Mouse (Mus musculus) MEL (cell line): ENCODE measurements around the gene Scarb2. TPM values are rescaled to one million over a fixed set of nuclear protein-coding genes. Genes with fewer than 3 reads are reported as not detected.

ENCODE experiments used
- DNase-seq: peaks from one replicate; pipeline ENCODE4 v3.0.0; 2011; ENCODE audit warnings: low read depth, low spot score
- H3K27ac ChIP-seq: 2 replicates; pipeline ENCODE4 v1.5.1; 2012; ENCODE audit warnings: low read depth, mild to moderate bottlenecking, control low read depth, low read length, moderate library complexity; ENCODE audit not compliant: control insufficient read depth
- H3K27me3 ChIP-seq, 2 experiments: fragments of 150-350 bp in 1 of 2; sonication (generic) in 1 of 2; 2 replicates each; pipeline ENCODE4 v1.6.1; 2012; ENCODE audit warnings: low read length in 2 of 2, mild to moderate bottlenecking in 2 of 2, improper control_type of control experiment in 1 of 2, moderate library complexity in 1 of 2; ENCODE audit not compliant: insufficient read depth in 2 of 2, control insufficient read depth in 1 of 2
- H3K36me3 ChIP-seq, 2 experiments: 2 replicates each; pipeline ENCODE4 v1.6.1; 2012 to 2014; ENCODE audit warnings: low read length in 2 of 2, improper control_type of control experiment in 1 of 2, inconsistent platforms in 1 of 2, mild to moderate bottlenecking in 1 of 2; ENCODE audit not compliant: insufficient read depth in 2 of 2, control insufficient read depth in 1 of 2
- H3K4me1 ChIP-seq, 2 experiments: fragments of 150-350 bp in 1 of 2; sonication (generic) in 1 of 2; 2 replicates each; pipeline ENCODE4 v1.6.1; 2012; ENCODE audit warnings: low read length in 2 of 2, improper control_type of control experiment in 1 of 2, mild to moderate bottlenecking in 1 of 2; ENCODE audit not compliant: insufficient read depth in 2 of 2, control insufficient read depth in 1 of 2
- H3K4me3 ChIP-seq, 2 experiments: fragments of 150-350 bp in 1 of 2; sonication (generic) in 1 of 2; 2 replicates each; pipeline ENCODE4 v1.5.1; 2012; ENCODE audit warnings: low read depth in 2 of 2, low read length in 2 of 2, mild to moderate bottlenecking in 2 of 2, moderate library complexity in 2 of 2, control low read depth in 1 of 2, improper control_type of control experiment in 1 of 2; ENCODE audit not compliant: control insufficient read depth in 1 of 2, insufficient read depth in 1 of 2
- H3K79me2 ChIP-seq: 2 replicates; pipeline ENCODE4 v1.6.1; 2012; ENCODE audit warnings: mild to moderate bottlenecking, low read length, moderate library complexity; ENCODE audit not compliant: control insufficient read depth, poor library complexity, insufficient read depth
- H3K9ac ChIP-seq: 2 replicates; pipeline ENCODE4 v1.6.1; 2012; ENCODE audit warnings: low read depth, mild to moderate bottlenecking, control low read depth, low read length, moderate library complexity; ENCODE audit not compliant: control insufficient read depth, poor library complexity, severe bottlenecking
- H3K9me3 ChIP-seq: fragments of 150-350 bp; sonication (generic); replicated peaks from 2 replicates; pipeline ENCODE4 v1.6.1; 2012; ENCODE audit warnings: mild to moderate bottlenecking, low read length, improper control_type of control experiment, moderate library complexity; ENCODE audit not compliant: insufficient read depth
- CTCF ChIP-seq, 3 experiments: IDR thresholded peaks in 2 of 3; conservative IDR thresholded peaks in 1 of 3; 2 replicates each; pipeline ENCODE4 v1.5.1; 2011 to 2012; ENCODE audit warnings: low read length in 3 of 3, low read depth in 2 of 3, mild to moderate bottlenecking in 2 of 3, improper control_type of control experiment in 1 of 3, inconsistent platforms in 1 of 3, mixed read lengths in 1 of 3, moderate library complexity in 1 of 3; ENCODE audit not compliant: control insufficient read depth in 1 of 3, insufficient read depth in 1 of 3, poor library complexity in 1 of 3, severe bottlenecking in 1 of 3
- ELF1 ChIP-seq: IDR thresholded peaks from 2 replicates; pipeline ENCODE4 v1.6.1; 2014; ENCODE audit warnings: low read depth, mild to moderate bottlenecking, inconsistent platforms, low read length, improper control_type of control experiment, moderate library complexity
- EP300 ChIP-seq, 2 experiments: IDR thresholded peaks; 2 replicates each; pipeline ENCODE4 v1.6.1; 2011; ENCODE audit warnings: improper control_type of control experiment in 2 of 2, low read length in 2 of 2, low read depth in 1 of 2, mild to moderate bottlenecking in 1 of 2
- ETS1 ChIP-seq: IDR thresholded peaks from 2 replicates; pipeline ENCODE4 v1.6.1; 2012; ENCODE audit warnings: low read depth, mild to moderate bottlenecking, inconsistent platforms, low read length, improper control_type of control experiment, moderate library complexity
- GATA1 ChIP-seq: IDR thresholded peaks from 2 replicates; pipeline ENCODE4 v1.6.1; 2011; ENCODE audit warnings: low read depth, low read length, improper control_type of control experiment
- JUND ChIP-seq: IDR thresholded peaks from 2 replicates; pipeline ENCODE4 v1.6.1; 2011; ENCODE audit warnings: low read depth, mild to moderate bottlenecking, improper control_type of control experiment, low read length
- KAT2A ChIP-seq: conservative IDR thresholded peaks from 2 replicates; pipeline ENCODE4 v1.6.1; 2012; ENCODE audit warnings: low read depth, low read length, improper control_type of control experiment, inconsistent platforms
- MAFK ChIP-seq: IDR thresholded peaks from 2 replicates; pipeline ENCODE4 v1.6.1; 2011; ENCODE audit warnings: low read depth, mild to moderate bottlenecking, low read length, improper control_type of control experiment, borderline replicate concordance
- MAZ ChIP-seq: IDR thresholded peaks from 2 replicates; pipeline ENCODE4 v1.6.1; 2012; ENCODE audit warnings: low read depth, mild to moderate bottlenecking, inconsistent platforms, low read length, improper control_type of control experiment
- MYB ChIP-seq: IDR thresholded peaks from 2 replicates; pipeline ENCODE4 v1.6.1; 2011; ENCODE audit warnings: mild to moderate bottlenecking, low read depth, low read length, improper control_type of control experiment
- MYC ChIP-seq: IDR thresholded peaks from 2 replicates; pipeline ENCODE4 v1.6.1; 2011; ENCODE audit warnings: low read depth, mild to moderate bottlenecking, low read length, improper control_type of control experiment, moderate library complexity
- NELFE ChIP-seq: IDR thresholded peaks from 2 replicates; pipeline ENCODE4 v1.6.1; 2011; ENCODE audit warnings: low read depth, low read length, improper control_type of control experiment
- NRF1 ChIP-seq: IDR thresholded peaks from 2 replicates; pipeline ENCODE4 v1.6.1; 2014; ENCODE audit warnings: low read depth, mild to moderate bottlenecking, inconsistent platforms, low read length, improper control_type of control experiment, moderate library complexity; ENCODE audit not compliant: poor library complexity, insufficient read depth, severe bottlenecking
- POLR2AphosphoS2 ChIP-seq: IDR thresholded peaks from 2 replicates; pipeline ENCODE4 v1.6.1; 2011; ENCODE audit warnings: low read length, improper control_type of control experiment
- RAD21 ChIP-seq: IDR thresholded peaks from 2 replicates; pipeline ENCODE4 v1.6.1; 2011; ENCODE audit warnings: mild to moderate bottlenecking, low read depth, low read length, improper control_type of control experiment
- SIN3A ChIP-seq: IDR thresholded peaks from 2 replicates; pipeline ENCODE4 v1.6.1; 2012; ENCODE audit warnings: low read length, improper control_type of control experiment, inconsistent platforms
- SMC3 ChIP-seq: IDR thresholded peaks from 2 replicates; pipeline ENCODE4 v1.6.1; 2011; ENCODE audit warnings: low read depth, low read length, improper control_type of control experiment
- TBP ChIP-seq: IDR thresholded peaks from 2 replicates; pipeline ENCODE4 v1.8.0; 2011; ENCODE audit warnings: low read depth, low read length, improper control_type of control experiment
- USF2 ChIP-seq, 2 experiments: IDR thresholded peaks; 2 replicates each; pipeline ENCODE4 v1.6.1; 2011 to 2012; ENCODE audit warnings: improper control_type of control experiment in 2 of 2, low read length in 2 of 2, borderline replicate concordance in 1 of 2, inconsistent platforms in 1 of 2, low read depth in 1 of 2, mild to moderate bottlenecking in 1 of 2; ENCODE audit not compliant: insufficient read depth in 1 of 2
- ZC3H11A ChIP-seq: IDR thresholded peaks from 2 replicates; pipeline ENCODE4 v1.6.1; 2012; ENCODE audit warnings: low read depth, mild to moderate bottlenecking, inconsistent platforms, low read length, improper control_type of control experiment
- ZKSCAN1 ChIP-seq: IDR thresholded peaks from 2 replicates; pipeline ENCODE4 v1.6.1; 2012; ENCODE audit warnings: low read depth, mild to moderate bottlenecking, inconsistent platforms, low read length, improper control_type of control experiment, moderate library complexity
- polyA plus RNA-seq, 2 experiments: library from polyadenylated mRNA; stranded (reverse) in 1 of 2; unstranded in 1 of 2; fragments of >175 nt in 1 of 2; fragments of >200 nt in 1 of 2; gene quantifications; 2 replicates each; pipeline versions ENCODE4 v1.2.1 to v1.2.4; 2012; ENCODE audit warnings: low replicate concordance in 2 of 2, low read depth in 1 of 2; ENCODE audit not compliant: insufficient read length in 2 of 2, insufficient read depth in 1 of 2, missing spikeins in 1 of 2
- total RNA-seq: library from RNA; depleted of rRNA; stranded (reverse); fragments of 300-350 nt; gene quantifications from 2 replicates; pipeline ENCODE4 v1.2.3, GENCODE M21; 2012

The Scarb2 gene
- total and polyA plus RNA-seq, 3 experiments, result 13.6 to 16.5 TPM; not detected in 1

DNA sequence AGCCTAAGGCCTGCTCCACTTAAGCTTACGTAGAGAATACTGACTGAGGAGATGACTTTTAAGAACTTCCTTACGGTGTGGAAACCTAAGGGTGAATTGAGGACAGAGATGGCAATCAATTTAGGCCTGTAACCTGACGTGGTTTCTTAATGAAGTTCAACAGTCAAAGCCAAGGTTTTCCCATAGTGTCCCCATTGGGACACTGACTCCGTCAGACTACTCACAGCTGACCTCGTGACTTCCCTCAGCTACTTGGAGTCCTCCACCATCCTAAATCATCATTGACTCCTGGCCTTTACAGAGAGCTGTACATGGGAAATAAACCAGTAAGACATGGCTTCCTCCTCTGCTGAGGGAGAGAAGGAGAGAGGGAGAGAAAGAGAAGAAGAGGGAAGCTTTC lies 41.1 kb downstream of the Scarb2 start:
- peaks cover 0 to 9% of the 10 kb centered on the region in 2 experiments; a peak in 2 of 4 replicates for H3K36me3 ChIP-seq
- no peak for TF ChIP-seq CTCF (IDR thresholded peaks at IDR 0.05 in 2 of 3, conservative IDR thresholded peaks at IDR 0.05 in 1 of 3; ENCODE audit: control insufficient read depth in 1 of 3, insufficient read depth in 1 of 3, low read depth in 2 of 3, low read length in 3 of 3, poor library complexity in 1 of 3, severe bottlenecking in 1 of 3)
- no peak for TF ChIP-seq JUND

DNA sequence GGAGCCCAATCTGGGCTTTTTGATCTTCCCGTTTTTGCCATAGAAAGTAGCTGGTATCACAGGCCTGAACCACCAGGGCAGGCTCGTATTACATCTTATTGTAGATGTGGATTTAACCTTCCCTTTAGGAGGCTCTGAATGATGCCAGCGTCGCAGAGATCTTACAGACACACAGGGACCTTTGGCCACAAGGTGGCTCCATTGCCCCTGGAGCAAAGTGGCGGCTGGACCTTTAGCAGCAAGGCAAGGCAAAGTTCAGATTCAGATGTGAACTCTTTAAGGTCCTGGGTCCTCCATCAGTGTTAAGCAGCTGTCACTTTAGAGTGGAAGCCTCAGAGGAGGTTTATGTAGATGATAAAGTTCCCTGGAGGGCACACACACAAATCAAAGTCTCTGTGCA lies 45.3 kb downstream of the Scarb2 start:
- Histone ChIP-seq H3K9ac (no peak overlapping the region), H3K4me1 (peaks cover 0 to 4% of the 10 kb centered on the region in 2 experiments; a peak in 2 of 4 replicates), H3K27me3 (no peaks in the 10 kb centered on the region), H3K27ac (no peak overlapping the region), H3K79me2 (no peaks in the 10 kb centered on the region), H3K36me3 (peaks cover 0 to 3% of the 10 kb centered on the region in 2 experiments; a peak in 1 of 4 replicates), H3K9me3 (no peaks in the 10 kb centered on the region), H3K4me3 (no peak overlapping the region)
- DNase-seq, result peak; percentile 39
- TF ChIP-seq CTCF (IDR thresholded peaks at IDR 0.05 in 2 of 3, conservative IDR thresholded peaks at IDR 0.05 in 1 of 3; ENCODE audit: control insufficient read depth in 1 of 3, insufficient read depth in 1 of 3, low read depth in 2 of 3, low read length in 3 of 3, poor library complexity in 1 of 3, severe bottlenecking in 1 of 3) (peak; percentile 33 to 73 (median 72)), TBP (no peak), ZC3H11A (peak; percentile 42; the same call in 1 of the 2 replicates), SMC3 (peak; percentile 84), ZKSCAN1 (no peak), SIN3A (no peak), RAD21 (peak; percentile 69)

More for the DNA sequence above, 41.1 kb downstream of the Scarb2 start:
- Histone ChIP-seq H3K9ac (no peak overlapping the region), H3K4me1 (peaks cover 14 to 17% of the 10 kb centered on the region in 2 experiments), H3K27ac (no peak overlapping the region), H3K79me2 (no peaks in the 10 kb centered on the region), H3K4me3 (no peak overlapping the region), H3K9me3 (no peaks in the 10 kb centered on the region), H3K27me3 (no peaks in the 10 kb centered on the region)
- DNase-seq, result no peak

DNA sequence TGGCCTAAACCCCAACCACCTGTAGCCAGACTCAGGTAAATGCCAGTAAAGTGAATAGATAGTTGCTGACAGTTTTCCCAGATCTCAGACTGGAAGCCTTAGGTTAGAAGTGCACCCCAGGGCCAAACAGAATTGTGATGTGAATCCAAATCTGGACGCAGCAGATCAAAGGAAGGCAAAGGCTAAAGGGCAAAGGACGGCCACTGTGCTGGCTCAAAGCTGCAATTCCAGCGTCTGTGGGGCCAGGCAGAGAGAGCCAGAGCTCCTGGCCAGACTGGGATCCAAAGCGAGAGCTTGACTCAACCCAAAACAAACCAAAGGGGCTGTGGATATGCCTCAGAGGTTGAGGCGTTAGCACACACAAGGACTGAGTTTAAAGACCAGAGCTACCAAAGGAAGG lies 47.9 kb downstream of the Scarb2 start:
- Histone ChIP-seq H3K36me3 (peaks cover 1 to 3% of the 10 kb centered on the region in 2 experiments; a peak in 2 of 4 replicates), H3K4me3 (no peak overlapping the region), H3K27ac (no peak overlapping the region), H3K9me3 (no peaks in the 10 kb centered on the region), H3K9ac (no peak overlapping the region), H3K79me2 (no peaks in the 10 kb centered on the region), H3K4me1 (peaks cover 0 to 4% of the 10 kb centered on the region in 2 experiments; a peak in 2 of 4 replicates), H3K27me3 (no peaks in the 10 kb centered on the region)
- DNase-seq, result no peak
- TF ChIP-seq EP300 (IDR thresholded peaks at IDR 0.05; ENCODE audit: low read depth in 1 of 2, low read length in 2 of 2) (no peak), ELF1 (no peak), ETS1 (no peak), MAFK (no peak), KAT2A (no peak), NELFE (no peak), USF2 (IDR thresholded peaks at IDR 0.05; ENCODE audit: borderline replicate concordance in 1 of 2, insufficient read depth in 1 of 2, low read depth in 1 of 2, low read length in 2 of 2) (no peak), ZC3H11A (no peak), MAZ (no peak), MYC (no peak), SMC3 (no peak), POLR2AphosphoS2 (no peak), RAD21 (no peak), ZKSCAN1 (no peak), NRF1 (no peak), GATA1 (no peak), MYB (no peak), SIN3A (no peak)
